Mouse (Mus musculus): Measurements from ENCODE around the gene Marcksl1. TPM values are rescaled to one million over a fixed set of nuclear protein-coding genes. Genes with fewer than 3 reads are reported as not detected.

Gene Marcksl1
- polyA plus RNA-seq, 1 experiment from 2014 or later: 153 TPM

- TF ChIP-seq EP300 (optimal IDR thresholded peaks at IDR 0.05) (no peak), CTCF (IDR thresholded peaks at IDR 0.05; ENCODE audit: low read depth) (no peak)
- WGBS: 76% methylated on average over 9 of the region's 9 CpGs
- no peaks in the 10 kb centered on the region; the same call in 1 of the 2 replicates for H3K4me1 ChIP-seq (replicated peaks; ENCODE audit: control insufficient read depth, insufficient read depth)
- peak overlapping the region; percentile 64; the same call in 1 of the 2 replicates for H3K4me2 ChIP-seq (replicated peaks; ENCODE audit: low read depth)
- no peaks in the 10 kb centered on the region for H3K27me3 ChIP-seq (ENCODE audit: control insufficient read depth, insufficient read depth, low read length)
- H3K36me3 ChIP-seq (ENCODE audit: control insufficient read depth, insufficient read depth, low read length): no peaks in the 10 kb centered on the region
- no peaks in the 10 kb centered on the region for H3K9me3 ChIP-seq (ENCODE audit: control insufficient read depth, low read length)
- ATAC-seq (ENCODE audit: low FRiP score, low TSS enrichment): no peak
- no peak overlapping the region; the same call in 1 of the 2 replicates for H3K4me3 ChIP-seq (ENCODE audit: low read depth, low read length)
- peak overlapping the region; percentile 59 for H3K9ac ChIP-seq (ENCODE audit: low read length)
- no peak for DNase-seq (ENCODE audit: low spot score)
- peak overlapping the region; percentile 71 for H3K27ac ChIP-seq (replicated peaks)
Observed at GRCm38 (mm10) chr4:129557256-129557808, 44.0 kb downstream of the Marcksl1 start.

- Histone ChIP-seq H3K27me3 (ENCODE audit: control insufficient read depth, insufficient read depth, low read length) (no peaks in the 10 kb centered on the region), H3K4me3 (ENCODE audit: low read depth, low read length) (no peak overlapping the region), H3K27ac (replicated peaks) (no peak overlapping the region), H3K9me3 (ENCODE audit: control insufficient read depth, low read length) (no peaks in the 10 kb centered on the region), H3K36me3 (ENCODE audit: control insufficient read depth, insufficient read depth, low read length) (no peaks in the 10 kb centered on the region), H3K4me2 (replicated peaks; ENCODE audit: low read depth) (no peak overlapping the region), H3K4me1 (replicated peaks; ENCODE audit: control insufficient read depth, insufficient read depth) (no peaks in the 10 kb centered on the region; the same call in 1 of the 2 replicates), H3K9ac (ENCODE audit: low read length) (no peak overlapping the region)
- ATAC-seq (ENCODE audit: low FRiP score, low TSS enrichment) (no peak), DNase-seq (ENCODE audit: low spot score) (no peak)
- TF ChIP-seq CTCF (IDR thresholded peaks at IDR 0.05; ENCODE audit: low read depth): no peak
- TF ChIP-seq EP300 (optimal IDR thresholded peaks at IDR 0.05): no peak
- WGBS: 85% methylated on average over 12 of the region's 12 CpGs
Observed at GRCm38 (mm10) chr4:129558321-129558955, 45.1 kb downstream of the Marcksl1 start.

GRCm38 (mm10) chr4:129561184-129561583 lies 47.8 kb downstream of the Marcksl1 start:
- Histone ChIP-seq H3K27ac (replicated peaks) (no peak overlapping the region), H3K36me3 (ENCODE audit: control insufficient read depth, insufficient read depth, low read length) (no peaks in the 10 kb centered on the region), H3K4me2 (replicated peaks; ENCODE audit: low read depth) (no peak overlapping the region), H3K4me3 (ENCODE audit: low read depth, low read length) (no peak overlapping the region), H3K9me3 (ENCODE audit: control insufficient read depth, low read length) (no peaks in the 10 kb centered on the region), H3K9ac (ENCODE audit: low read length) (no peak overlapping the region), H3K4me1 (replicated peaks; ENCODE audit: control insufficient read depth, insufficient read depth) (no peaks in the 10 kb centered on the region), H3K27me3 (ENCODE audit: control insufficient read depth, insufficient read depth, low read length) (no peaks in the 10 kb centered on the region)
- no peak for DNase-seq (ENCODE audit: low spot score)
- 73% methylated on average over 5 of the region's 5 CpGs for WGBS
- ATAC-seq (ENCODE audit: low FRiP score, low TSS enrichment): no peak
- no peak for TF ChIP-seq CTCF (IDR thresholded peaks at IDR 0.05; ENCODE audit: low read depth)
- no peak for TF ChIP-seq EP300 (optimal IDR thresholded peaks at IDR 0.05)

- ATAC-seq (ENCODE audit: low FRiP score, low TSS enrichment) (peak; percentile 84), DNase-seq (ENCODE audit: low spot score) (peak; percentile 61)
- Histone ChIP-seq H3K4me3 (ENCODE audit: low read depth, low read length) (no peak overlapping the region), H3K9me3 (ENCODE audit: control insufficient read depth, low read length) (no peaks in the 10 kb centered on the region), H3K36me3 (ENCODE audit: control insufficient read depth, insufficient read depth, low read length) (no peaks in the 10 kb centered on the region), H3K27me3 (ENCODE audit: control insufficient read depth, insufficient read depth, low read length) (no peaks in the 10 kb centered on the region), H3K9ac (ENCODE audit: low read length) (no peak overlapping the region), H3K27ac (replicated peaks) (no peak overlapping the region), H3K4me2 (replicated peaks; ENCODE audit: low read depth) (no peak overlapping the region), H3K4me1 (replicated peaks; ENCODE audit: control insufficient read depth, insufficient read depth) (no peaks in the 10 kb centered on the region)
- no peak for TF ChIP-seq CTCF (IDR thresholded peaks at IDR 0.05; ENCODE audit: low read depth)
- no peak for TF ChIP-seq EP300 (optimal IDR thresholded peaks at IDR 0.05)
- 21% methylated on average over 8 of the region's 8 CpGs for WGBS
Observed at GRCm38 (mm10) chr4:129563718-129564117, 50.3 kb downstream of the Marcksl1 start.

GRCm38 (mm10) chr4:129565139-129565538 lies 51.8 kb downstream of the Marcksl1 start:
- H3K27me3 ChIP-seq (ENCODE audit: control insufficient read depth, insufficient read depth, low read length): no peaks in the 10 kb centered on the region
- no peaks in the 10 kb centered on the region for H3K36me3 ChIP-seq (ENCODE audit: control insufficient read depth, insufficient read depth, low read length)
- no peak for TF ChIP-seq CTCF (IDR thresholded peaks at IDR 0.05; ENCODE audit: low read depth)
- no peak for TF ChIP-seq EP300 (optimal IDR thresholded peaks at IDR 0.05)
- no peak overlapping the region for H3K4me3 ChIP-seq (ENCODE audit: low read depth, low read length)
- WGBS: 74% methylated on average over 6 of the region's 6 CpGs
- no peak for ATAC-seq (ENCODE audit: low FRiP score, low TSS enrichment)
- H3K27ac ChIP-seq (replicated peaks): no peak overlapping the region
- H3K9me3 ChIP-seq (ENCODE audit: control insufficient read depth, low read length): no peaks in the 10 kb centered on the region
- H3K9ac ChIP-seq (ENCODE audit: low read length): no peak overlapping the region
- no peak overlapping the region for H3K4me2 ChIP-seq (replicated peaks; ENCODE audit: low read depth)
- no peak for DNase-seq (ENCODE audit: low spot score)
- no peaks in the 10 kb centered on the region for H3K4me1 ChIP-seq (replicated peaks; ENCODE audit: control insufficient read depth, insufficient read depth)

Small RNA genes lying within 50 kb of the gene (microRNA-seq; reads per million reads assigned to microRNA genes)
- not detected for gene Mir8119

Other genes starting within 250 kb of the Marcksl1 start
- 2.9 and 3.2 TPM in 2 replicates for gene Sync, start 226.0 kb upstream of the Marcksl1 start, polyA plus RNA-seq (2015; fragmentation: Nextera tagmentation; extraction: Ambion mirVana)
- 149 and 153 TPM in 2 replicates for gene Rbbp4, start 178.2 kb upstream of the Marcksl1 start, polyA plus RNA-seq (2015; fragmentation: Nextera tagmentation; extraction: Ambion mirVana)
- gene Zbtb8os, start 177.9 kb upstream of the Marcksl1 start, polyA plus RNA-seq (2015; fragmentation: Nextera tagmentation; extraction: Ambion mirVana): 41.7 and 42.5 TPM in 2 replicates
- 12.2 and 13.0 TPM in 2 replicates for gene Zbtb8a, start 135.5 kb upstream of the Marcksl1 start, polyA plus RNA-seq (2015; fragmentation: Nextera tagmentation; extraction: Ambion mirVana)
- 0.68 and 0.72 TPM in 2 replicates for gene Zbtb8b, start 72.7 kb upstream of the Marcksl1 start, polyA plus RNA-seq (2015; fragmentation: Nextera tagmentation; extraction: Ambion mirVana)
- 16.7 and 17.9 TPM in 2 replicates for gene Bsdc1, start 52.0 kb upstream of the Marcksl1 start, polyA plus RNA-seq (2015; fragmentation: Nextera tagmentation; extraction: Ambion mirVana)
- 0.07 TPM in 1 of 2 replicates, not detected in the other for gene Tssk3, start 22.6 kb upstream of the Marcksl1 start, polyA plus RNA-seq (2015; fragmentation: Nextera tagmentation; extraction: Ambion mirVana)
- 0.36 and 0.44 TPM in 2 replicates for gene Fam229a, start 22.4 kb upstream of the Marcksl1 start, polyA plus RNA-seq (2015; fragmentation: Nextera tagmentation; extraction: Ambion mirVana)
- 110 TPM in 2 replicates for gene Hdac1, start 29.1 kb downstream of the Marcksl1 start, polyA plus RNA-seq (2015; fragmentation: Nextera tagmentation; extraction: Ambion mirVana)
- gene Lck, start 60.1 kb downstream of the Marcksl1 start, polyA plus RNA-seq (2015; fragmentation: Nextera tagmentation; extraction: Ambion mirVana): 1.7 and 1.9 TPM in 2 replicates
- 1.2 and 1.9 TPM in 2 replicates for gene Fam167b, start 65.0 kb downstream of the Marcksl1 start, polyA plus RNA-seq (2015; fragmentation: Nextera tagmentation; extraction: Ambion mirVana)
- 222 and 230 TPM in 2 replicates for gene Eif3i, start 87.1 kb downstream of the Marcksl1 start, polyA plus RNA-seq (2015; fragmentation: Nextera tagmentation; extraction: Ambion mirVana)
- 168 and 169 TPM in 2 replicates for gene Tmem234, start 87.1 kb downstream of the Marcksl1 start, polyA plus RNA-seq (2015; fragmentation: Nextera tagmentation; extraction: Ambion mirVana)
- 0.65 and 0.75 TPM in 2 replicates for gene Dcdc2b, start 100.7 kb downstream of the Marcksl1 start, polyA plus RNA-seq (2015; fragmentation: Nextera tagmentation; extraction: Ambion mirVana)
- gene Iqcc, start 105.5 kb downstream of the Marcksl1 start, polyA plus RNA-seq (2015; fragmentation: Nextera tagmentation; extraction: Ambion mirVana): 15.8 and 16.1 TPM in 2 replicates
- gene Ccdc28b, start 110.4 kb downstream of the Marcksl1 start, polyA plus RNA-seq (2015; fragmentation: Nextera tagmentation; extraction: Ambion mirVana): 34.2 and 40.2 TPM in 2 replicates
- 23.5 and 23.6 TPM in 2 replicates for gene Txlna, start 127.5 kb downstream of the Marcksl1 start, polyA plus RNA-seq (2015; fragmentation: Nextera tagmentation; extraction: Ambion mirVana)
- 5.7 and 6.8 TPM in 2 replicates for gene Kpna6, start 159.2 kb downstream of the Marcksl1 start, polyA plus RNA-seq (2015; fragmentation: Nextera tagmentation; extraction: Ambion mirVana)
- 4.5 and 5.4 TPM in 2 replicates for gene Tmem39b, start 183.3 kb downstream of the Marcksl1 start, polyA plus RNA-seq (2015; fragmentation: Nextera tagmentation; extraction: Ambion mirVana)
- gene Khdrbs1, start 228.7 kb downstream of the Marcksl1 start, polyA plus RNA-seq (2015; fragmentation: Nextera tagmentation; extraction: Ambion mirVana): 37.7 and 38.6 TPM in 2 replicates

All from stomach, postnatal 0 days (tissue).